Mouse (Mus musculus) CH12.LX (cell line): ENCODE data around the gene Anp32e.

Source experiments
- CTCF ChIP-seq, 2 experiments: IDR thresholded peaks in 1 of 2; conservative IDR thresholded peaks in 1 of 2; 2 replicates each; pipeline ENCODE4 v1.5.1; 2011 to 2012; ENCODE audit warnings: low read depth in 2 of 2, low read length in 2 of 2, improper control_type of control experiment in 1 of 2, inconsistent platforms in 1 of 2, mild to moderate bottlenecking in 1 of 2, moderate library complexity in 1 of 2
- EP300 ChIP-seq: IDR thresholded peaks from 2 replicates; pipeline ENCODE4 v1.6.1; 2011; ENCODE audit warnings: low read length, improper control_type of control experiment
- ETS1 ChIP-seq: conservative IDR thresholded peaks from 2 replicates; pipeline ENCODE4 v1.6.1; 2012; ENCODE audit warnings: low read depth, mild to moderate bottlenecking, inconsistent platforms, low read length, improper control_type of control experiment, moderate library complexity
- MAFK ChIP-seq: IDR thresholded peaks from 2 replicates; pipeline ENCODE4 v1.6.1; 2011; ENCODE audit warnings: low read length, improper control_type of control experiment; ENCODE audit not compliant: insufficient replicate concordance
- POLR2A ChIP-seq: IDR thresholded peaks from 2 replicates; pipeline ENCODE4 v1.6.1; 2011; ENCODE audit warnings: low read depth, mild to moderate bottlenecking, improper control_type of control experiment, low read length
- SIN3A ChIP-seq: IDR thresholded peaks from 2 replicates; pipeline ENCODE4 v1.6.1; 2012; ENCODE audit warnings: low read length, improper control_type of control experiment, inconsistent platforms
- TBP ChIP-seq: conservative IDR thresholded peaks from 2 replicates; pipeline ENCODE4 v1.6.1; 2011; ENCODE audit warnings: low read depth, low read length, improper control_type of control experiment
- TCF12 ChIP-seq: IDR thresholded peaks from 2 replicates; pipeline ENCODE4 v1.6.1; 2014; ENCODE audit warnings: low read depth, mild to moderate bottlenecking, inconsistent platforms, low read length, improper control_type of control experiment
- USF1 ChIP-seq: IDR thresholded peaks from 2 replicates; pipeline ENCODE4 v1.6.1; 2014; ENCODE audit warnings: low read depth, mild to moderate bottlenecking, inconsistent platforms, low read length, improper control_type of control experiment
- USF2 ChIP-seq: conservative IDR thresholded peaks from 2 replicates; pipeline ENCODE4 v1.6.1; 2011; ENCODE audit warnings: low read depth, low read length, improper control_type of control experiment
- ZC3H11A ChIP-seq: IDR thresholded peaks from 2 replicates; pipeline ENCODE4 v1.6.1; 2012; ENCODE audit warnings: low read depth, mild to moderate bottlenecking, inconsistent platforms, low read length, improper control_type of control experiment
- ZMIZ1 ChIP-seq: IDR thresholded peaks from 2 replicates; pipeline ENCODE4 v1.6.1; 2012; ENCODE audit warnings: low read depth, mild to moderate bottlenecking, inconsistent platforms, low read length, improper control_type of control experiment

- TF ChIP-seq POLR2A: no peak
- TF ChIP-seq MAFK: 0 out of 2 replicates have a peak, but pooled peaks have one; percentile 43
- no peak for TF ChIP-seq USF1
- no peak for TF ChIP-seq SIN3A
- no peak for TF ChIP-seq ZMIZ1
- no peak for TF ChIP-seq EP300
- TF ChIP-seq CTCF (conservative IDR thresholded peaks at IDR 0.05 in 1 of 2, IDR thresholded peaks at IDR 0.05 in 1 of 2; ENCODE audit: low read depth in 2 of 2, low read length in 2 of 2): no peak
- no peak for TF ChIP-seq ZC3H11A
- no peak for TF ChIP-seq USF2
- no peak for TF ChIP-seq TCF12
- no peak for TF ChIP-seq ETS1
- TF ChIP-seq TBP: no peak
Measured at GRCm38 (mm10) chr3:95942749-95943148, 13.7 kb downstream of the Anp32e start.
